Mouse (Mus musculus): ENCODE measurements around the gene Emc9.

DNA sequence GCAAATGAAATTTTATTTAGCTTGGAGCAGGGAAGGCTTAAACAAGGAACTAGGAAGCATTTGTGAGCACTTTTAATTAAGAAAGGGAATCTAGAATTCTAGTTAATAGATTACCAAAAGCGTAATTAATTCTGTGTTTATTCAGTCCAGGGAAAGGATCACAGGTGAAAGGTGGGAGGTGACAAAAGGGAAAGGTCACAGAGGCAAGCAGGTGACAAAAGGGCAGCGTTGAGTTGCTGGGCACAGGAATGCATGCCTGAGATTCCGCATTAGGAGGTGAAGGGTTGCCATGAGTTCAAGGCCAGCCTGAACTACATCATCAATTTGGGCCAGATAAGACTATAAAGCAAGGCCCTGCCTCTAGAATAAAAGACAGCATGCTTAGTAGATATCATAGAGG, 17.6 kb downstream of the Emc9 start:
- TF ChIP-seq CTCF (IDR thresholded peaks at IDR 0.05; ENCODE audit: extremely low read depth, insufficient read length, insufficient replicate concordance, low read depth, low read length) (no peak), POLR2A (IDR thresholded peaks at IDR 0.05; ENCODE audit: low read depth, low read length) (no peak)
